Mouse (Mus musculus) left cerebral cortex, postnatal 4 days (tissue): ENCODE data around the gene Gm10320. TPM values are rescaled to one million over a fixed set of nuclear protein-coding genes. Genes with fewer than 3 reads are reported as not detected.

ENCODE experiments used
- DNase-seq: peaks from one replicate; pipeline ENCODE4 v3.0.0-alpha.2; 2022
- intact Hi-C: fragments of 180-260 bp; cut with DNase I; formaldehyde crosslinking; loops from one replicate; pipeline ENCODE4 v1.15.1; 2025
- total RNA-seq, 2 experiments: library from RNA; stranded (reverse); gene quantifications; 2 replicates each; pipeline ENCODE4 v1.2.3; 2021

The Gm10320 gene
- total RNA-seq, 2 experiments from 2014 or later: not detected

- intact Hi-C loops: no loop called here
- no peak for DNase-seq
Observed at GRCm38 (mm10) chr13:98471756-98472155, 20.0 kb downstream of the Gm10320 start.

DNA sequence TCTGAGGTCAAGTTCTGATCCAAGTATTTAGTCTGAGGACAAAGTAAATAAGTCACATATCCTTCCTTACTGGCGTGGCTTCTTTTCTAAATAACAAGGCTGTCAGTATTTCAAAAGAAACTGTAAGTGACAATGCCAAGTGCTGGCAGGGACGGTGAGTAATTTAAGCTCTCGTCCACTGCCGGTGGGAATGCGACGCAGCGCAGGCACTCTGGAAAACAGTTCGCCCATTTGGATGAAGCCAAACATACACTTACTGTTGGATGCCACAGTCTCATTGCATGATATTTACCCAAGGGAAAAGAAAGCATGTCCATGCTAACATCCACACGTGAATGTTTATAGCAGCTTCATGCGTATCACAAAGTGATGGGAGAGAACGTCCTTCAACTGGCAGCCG is 21.5 kb downstream of the Gm10320 start:
- intact Hi-C loops: no loop called here
- no peak for DNase-seq

GRCm38 (mm10) chr13:98469916-98470315 is 21.9 kb downstream of the Gm10320 start:
- intact Hi-C loops: no loop called here
- no peak for DNase-seq

DNA sequence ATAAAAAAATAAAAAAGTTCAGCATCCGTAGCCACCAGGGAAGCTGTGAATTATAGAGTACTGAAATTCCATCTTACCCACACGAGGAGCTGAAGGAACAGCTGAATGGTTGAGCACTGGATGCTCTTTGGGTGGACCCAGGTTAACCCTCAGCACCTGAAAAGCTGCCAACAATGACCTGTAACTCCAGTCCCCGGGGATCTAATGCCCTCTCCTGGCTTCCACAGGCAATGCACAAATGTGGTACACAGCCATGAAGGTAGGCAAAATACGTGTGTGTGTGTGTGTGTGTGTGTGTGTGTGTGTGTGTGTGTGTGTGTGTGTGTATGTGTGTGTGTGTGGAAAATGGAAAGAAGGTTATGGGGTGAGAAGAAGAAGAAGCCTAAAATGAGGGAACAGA is 30.3 kb downstream of the Gm10320 start:
- DNase-seq: no peak
- intact Hi-C loops: no loop called here

DNA sequence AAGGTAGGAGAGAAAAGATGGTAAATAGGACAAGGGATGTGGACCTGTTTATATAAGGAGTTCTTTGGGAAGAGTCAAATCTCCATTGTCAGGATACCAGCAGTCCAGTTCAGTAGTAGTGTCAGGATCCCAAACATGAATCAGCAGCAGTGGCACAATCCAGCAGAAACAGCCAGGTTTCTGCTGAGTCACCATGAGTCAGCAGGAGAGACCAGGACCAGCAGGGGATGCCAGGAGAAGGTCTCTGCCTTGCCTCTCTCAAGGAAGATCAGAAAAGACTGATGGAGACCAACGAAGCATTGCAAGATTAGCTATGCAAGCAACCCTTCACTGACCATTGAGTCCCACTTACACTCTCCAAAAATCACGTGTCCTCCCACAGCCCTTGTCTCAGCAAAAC is 35.4 kb downstream of the Gm10320 start:
- DNase-seq: no peak
- intact Hi-C loops: no loop called here

GRCm38 (mm10) chr13:98455646-98456045 is 36.2 kb downstream of the Gm10320 start:
- intact Hi-C loops: no loop called here
- no peak for DNase-seq

- DNase-seq: no peak
Observed at GRCm38 (mm10) chr13:98454224-98454967, 37.4 kb downstream of the Gm10320 start.

GRCm38 (mm10) chr13:98453146-98453545 is 38.7 kb downstream of the Gm10320 start:
- no peak for DNase-seq
- intact Hi-C loops: no loop called here

More at GRCm38 (mm10) chr13:98454224-98454967, 37.4 kb downstream of the Gm10320 start:
- intact Hi-C loops: no loop called here

DNA sequence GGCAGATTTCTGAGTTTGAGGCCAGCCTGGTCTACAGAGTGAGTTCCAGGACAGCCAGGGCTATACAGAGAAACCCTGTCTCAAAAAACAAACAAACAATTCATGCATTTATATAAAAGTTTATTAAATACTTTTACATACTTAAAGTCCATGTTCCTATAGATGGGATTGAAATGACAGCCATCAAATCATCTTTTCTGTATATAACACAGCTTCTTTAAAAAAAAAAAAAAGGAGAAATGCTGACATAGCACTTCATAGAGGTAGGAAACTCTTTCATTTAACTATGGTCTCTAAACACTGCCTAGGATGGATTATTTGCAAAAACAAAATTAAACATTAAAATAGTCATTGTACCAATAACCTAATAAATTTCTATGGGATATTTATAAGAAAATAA is 43.1 kb downstream of the Gm10320 start:
- DNase-seq: no peak
- intact Hi-C loops: no loop called here

- intact Hi-C loops: no loop called here
- peak; percentile 50 for DNase-seq
Observed at GRCm38 (mm10) chr13:98447741-98448140, 44.1 kb downstream of the Gm10320 start.

DNA sequence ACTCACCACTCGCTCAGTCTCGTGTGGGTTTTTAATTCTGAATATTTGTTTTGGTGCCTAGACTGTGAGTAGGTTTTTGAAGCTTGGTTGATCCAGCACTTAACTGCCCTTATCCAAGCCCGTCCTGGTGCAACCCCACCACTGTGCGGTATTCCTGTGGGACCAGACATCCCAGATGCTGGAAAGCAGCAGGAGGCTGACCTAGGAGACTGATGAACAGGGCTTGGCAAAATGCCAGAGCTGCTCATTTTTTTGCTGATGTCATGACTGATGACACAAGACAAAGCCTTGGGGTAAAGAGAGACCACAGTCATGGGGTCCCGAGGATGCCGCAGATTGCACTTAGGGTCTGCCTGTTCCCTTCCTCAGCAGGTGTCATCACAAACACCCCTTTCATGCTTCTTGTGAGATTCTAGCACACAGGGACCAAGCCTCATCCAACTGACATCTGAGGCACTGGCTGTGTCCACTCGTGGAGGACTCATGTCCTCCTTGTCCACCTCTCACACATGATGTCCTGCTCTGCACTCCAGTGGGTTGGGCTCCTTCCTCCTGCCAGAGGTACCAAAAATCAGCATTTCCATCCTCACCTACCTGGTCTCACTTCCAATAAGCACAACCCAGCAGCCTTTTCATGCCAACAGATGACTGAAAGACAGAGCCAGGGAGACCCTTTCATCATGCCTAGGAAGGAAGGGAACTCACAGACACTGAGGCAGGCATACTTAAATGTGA is 46.2 kb downstream of the Gm10320 start:
- intact Hi-C loops: no loop called here
- DNase-seq: no peak

- intact Hi-C loops: no loop called here
- no peak for DNase-seq
Observed at GRCm38 (mm10) chr13:98441001-98441400, 50.8 kb downstream of the Gm10320 start.

DNA sequence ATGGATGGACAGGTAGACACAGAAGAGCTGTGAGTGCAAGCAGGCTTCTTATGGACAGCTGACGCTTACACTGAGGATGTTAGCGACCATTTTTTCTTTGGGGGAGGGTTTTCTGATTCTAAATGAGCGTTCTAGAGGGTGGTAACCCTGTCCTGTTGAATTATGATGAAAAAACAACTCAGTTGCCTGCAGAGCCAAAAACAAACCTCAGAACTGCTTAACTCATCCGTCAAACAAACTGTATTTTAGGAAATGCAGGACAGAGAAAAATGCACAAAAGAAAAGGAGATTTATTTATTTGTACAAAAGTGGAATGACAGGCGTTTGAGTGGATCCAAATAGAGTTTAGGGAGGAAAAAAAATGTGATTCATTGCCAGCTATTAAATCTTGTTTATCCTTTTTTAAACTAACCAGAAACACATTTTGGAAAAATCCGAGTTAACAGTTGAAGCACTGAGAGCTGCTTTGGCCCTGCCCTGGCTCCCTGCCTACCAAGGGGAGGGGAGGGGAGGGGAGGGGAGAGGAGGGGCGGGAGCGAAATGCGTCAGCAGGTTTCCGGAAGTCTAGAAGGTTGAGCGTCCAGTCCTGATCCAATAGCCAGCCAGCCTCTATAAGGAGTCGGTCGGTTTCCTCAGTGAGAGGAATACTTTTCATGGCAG is 51.4 kb downstream of the Gm10320 start:
- intact Hi-C loops: no loop called here
- DNase-seq: peak; percentile 31

Other genes starting within 250 kb of the Gm10320 start
- gene Utp15, start 229.0 kb downstream of the Gm10320 start, total RNA-seq: 10 to 100 TPM; 24.5 to 25.9 TPM
- gene Ankra2, start 228.9 kb downstream of the Gm10320 start, total RNA-seq: 10 to 100 TPM; 77.9 to 82.0 TPM
- gene Gm21976, start 212.1 kb downstream of the Gm10320 start, total RNA-seq: not detected
- gene Btf3, start 175.0 kb downstream of the Gm10320 start, total RNA-seq: 100 to 1,000 TPM; 307 to 340 TPM
- gene Foxd1, start 137.8 kb downstream of the Gm10320 start, total RNA-seq: 1 to 10 TPM; 2.2 to 2.3 TPM
- not detected for gene Tmem174, start 145.4 kb upstream of the Gm10320 start, total RNA-seq
- under 1 TPM; 0.30 to 0.34 TPM for gene Tmem171, start 202.8 kb upstream of the Gm10320 start, total RNA-seq